Mouse (Mus musculus) cerebellum, adult 9-10 months (tissue): ENCODE data around the gene Zbtb1.

Experiments used
- DNase-seq: peaks from one replicate; pipeline ENCODE4 v3.0.0; 2022

Zbtb1 gene

DNA sequence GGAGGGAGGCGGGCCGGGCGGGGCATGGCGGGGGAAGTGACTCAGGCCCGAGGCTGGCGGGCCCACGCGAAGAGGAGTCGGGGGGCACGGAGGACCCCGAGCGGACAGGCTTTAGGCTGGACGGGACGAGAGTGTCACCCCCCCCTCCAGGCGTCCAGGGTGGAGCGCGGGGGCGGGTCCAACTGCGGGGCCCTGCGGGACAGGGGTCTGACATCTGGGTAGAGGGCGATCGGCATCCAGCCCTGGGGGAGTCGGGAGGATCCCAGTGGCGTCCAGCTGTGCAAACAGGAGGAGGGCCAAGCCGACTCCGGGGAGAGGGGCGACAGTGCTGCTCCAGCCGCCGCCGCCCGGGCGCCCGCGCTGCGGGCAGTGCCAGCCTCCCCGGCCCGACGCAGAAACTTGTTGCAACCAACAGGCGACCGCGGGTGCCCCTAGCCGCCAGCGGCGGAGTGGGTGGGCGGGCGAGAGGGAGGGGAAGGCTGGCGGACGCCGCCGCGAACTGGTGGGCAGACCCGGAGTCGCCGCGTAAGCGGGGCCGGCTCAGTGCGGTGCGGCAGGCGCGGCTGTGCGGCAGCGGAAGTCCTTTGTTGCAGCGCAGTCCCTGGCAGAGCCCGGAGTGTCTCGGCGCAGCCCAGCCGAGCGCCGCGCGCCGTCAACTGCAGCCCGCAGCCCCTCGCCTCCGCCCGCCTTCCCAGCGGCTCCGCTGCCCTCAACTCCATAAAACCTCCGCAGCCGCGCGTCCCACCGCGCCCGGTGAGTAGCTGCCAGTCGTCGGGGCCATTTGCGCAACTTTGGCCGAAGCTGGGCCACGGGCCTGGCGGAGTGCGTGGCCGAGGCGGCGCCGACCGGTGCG lies at the start of gene Zbtb1:
Zbtb1 (plus strand) TSS at position 289 of the 853 bp plus-strand sequence.
- DNase-seq = peak; percentile 83

GRCm38 (mm10) chr12:76324679-76325431 lies 45.2 kb upstream of the Zbtb1 start, which contains the start of gene Akap5:
Gene Akap5 (plus strand): TSS chr12:76324891.
- DNase-seq = no peak

DNA sequence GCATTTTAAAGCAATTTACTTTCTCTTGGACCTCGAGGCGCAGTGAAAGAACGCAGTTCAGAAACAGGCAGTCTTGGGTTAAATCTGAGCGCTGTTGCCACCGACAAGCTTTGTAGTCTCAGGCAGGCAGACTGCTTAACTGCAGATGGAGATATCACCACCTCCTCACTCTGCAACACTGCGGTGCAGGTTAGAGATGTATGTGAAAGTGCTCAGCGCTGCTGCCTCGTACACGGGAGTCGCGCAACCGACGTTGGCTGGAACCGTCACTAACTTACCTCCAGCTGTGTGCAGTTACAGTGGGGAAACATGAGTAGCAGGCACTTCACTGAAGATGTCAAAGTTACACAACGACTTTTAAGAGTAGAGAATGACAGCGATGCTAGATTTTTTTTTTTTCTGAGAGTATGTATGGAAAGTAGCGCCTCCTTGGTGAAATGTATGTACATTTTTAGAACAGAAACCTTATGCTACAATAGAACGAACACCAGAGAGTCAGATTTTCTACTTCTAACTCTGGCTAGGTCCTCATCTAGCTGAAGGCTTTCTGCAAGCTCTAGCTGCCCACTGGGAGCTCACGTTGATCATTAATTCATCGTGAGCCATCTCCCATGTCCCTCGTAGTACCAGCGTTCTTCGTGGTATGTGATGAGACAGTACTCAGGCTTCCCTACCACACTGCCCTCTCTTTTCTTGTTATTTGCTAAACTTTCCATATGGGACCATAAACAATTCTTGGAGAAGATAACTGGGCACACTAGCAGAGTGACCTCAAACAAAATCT lies 43.4 kb upstream of the Zbtb1 start:
- no peak for DNase-seq

DNA sequence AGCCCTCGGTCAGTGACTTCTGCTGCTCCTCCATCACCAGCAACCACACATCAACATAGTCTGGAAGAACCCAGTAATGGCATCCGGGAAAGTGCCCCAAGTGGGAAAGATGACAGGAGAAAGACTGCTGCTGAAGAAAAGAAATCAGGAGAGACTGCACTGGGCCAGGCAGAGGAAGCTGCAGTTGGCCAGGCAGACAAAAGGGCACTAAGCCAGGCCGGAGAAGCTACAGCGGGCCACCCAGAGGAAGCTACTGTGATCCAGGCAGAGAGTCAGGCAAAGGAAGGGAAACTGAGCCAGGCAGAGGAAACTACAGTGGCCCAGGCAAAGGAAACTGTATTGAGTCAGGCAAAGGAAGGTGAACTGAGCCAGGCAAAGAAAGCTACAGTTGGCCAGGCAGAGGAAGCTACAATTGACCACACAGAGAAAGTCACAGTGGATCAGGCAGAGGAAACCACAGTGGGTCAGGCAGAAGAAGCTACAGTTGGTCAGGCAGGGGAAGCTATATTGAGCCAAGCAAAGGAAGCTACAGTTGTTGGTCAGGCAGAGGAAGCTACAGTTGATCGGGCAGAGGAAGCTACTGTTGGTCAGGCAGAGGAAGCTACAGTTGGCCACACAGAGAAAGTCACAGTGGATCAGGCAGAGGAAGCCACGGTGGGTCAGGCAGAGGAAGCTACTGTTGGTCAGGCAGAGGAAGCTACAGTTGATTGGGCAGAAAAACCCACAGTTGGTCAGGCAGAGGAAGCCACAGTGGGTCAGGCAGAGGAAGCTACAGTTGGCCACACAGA lies 41.3 kb upstream of the Zbtb1 start:
- DNase-seq = no peak

DNA sequence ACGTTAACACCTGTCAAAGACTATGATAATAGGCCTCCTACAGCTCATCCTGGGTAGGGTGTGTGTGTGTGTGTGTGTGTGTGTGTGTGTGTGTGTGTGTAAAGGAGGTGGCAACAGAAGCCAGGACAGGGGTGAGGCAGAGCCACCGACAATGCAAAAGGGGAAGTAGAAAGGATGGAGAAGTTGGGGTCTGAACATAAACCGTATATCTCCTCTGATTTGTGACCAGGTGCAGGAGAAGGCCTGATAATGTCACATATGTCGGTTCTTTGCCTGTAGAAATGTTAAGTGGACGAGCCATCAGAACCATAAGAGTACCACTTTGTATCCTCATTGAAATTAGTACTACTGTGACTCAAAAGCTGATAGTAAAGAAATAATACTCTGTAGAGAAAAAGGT lies 36.4 kb upstream of the Zbtb1 start:
- no peak for DNase-seq

DNA sequence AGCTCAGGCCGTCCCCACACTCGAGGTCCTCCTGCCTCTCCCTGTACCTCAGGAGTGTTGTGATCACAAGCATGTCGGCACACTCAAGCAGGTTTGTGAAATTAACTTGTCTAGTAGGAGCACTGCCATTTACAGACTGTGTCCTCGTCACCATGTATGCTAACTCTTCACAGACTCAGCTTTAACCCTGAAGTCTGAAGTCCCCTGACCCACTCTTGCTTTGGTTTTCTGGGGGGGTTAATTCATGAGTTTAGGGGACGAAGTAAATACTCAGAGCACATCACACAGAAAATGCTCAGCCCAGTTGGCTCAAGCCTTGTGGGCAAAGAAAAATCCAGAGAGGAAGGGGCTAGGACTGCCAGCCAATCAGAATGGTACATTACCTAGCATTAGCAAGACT lies 34.4 kb upstream of the Zbtb1 start:
- no peak for DNase-seq

DNA sequence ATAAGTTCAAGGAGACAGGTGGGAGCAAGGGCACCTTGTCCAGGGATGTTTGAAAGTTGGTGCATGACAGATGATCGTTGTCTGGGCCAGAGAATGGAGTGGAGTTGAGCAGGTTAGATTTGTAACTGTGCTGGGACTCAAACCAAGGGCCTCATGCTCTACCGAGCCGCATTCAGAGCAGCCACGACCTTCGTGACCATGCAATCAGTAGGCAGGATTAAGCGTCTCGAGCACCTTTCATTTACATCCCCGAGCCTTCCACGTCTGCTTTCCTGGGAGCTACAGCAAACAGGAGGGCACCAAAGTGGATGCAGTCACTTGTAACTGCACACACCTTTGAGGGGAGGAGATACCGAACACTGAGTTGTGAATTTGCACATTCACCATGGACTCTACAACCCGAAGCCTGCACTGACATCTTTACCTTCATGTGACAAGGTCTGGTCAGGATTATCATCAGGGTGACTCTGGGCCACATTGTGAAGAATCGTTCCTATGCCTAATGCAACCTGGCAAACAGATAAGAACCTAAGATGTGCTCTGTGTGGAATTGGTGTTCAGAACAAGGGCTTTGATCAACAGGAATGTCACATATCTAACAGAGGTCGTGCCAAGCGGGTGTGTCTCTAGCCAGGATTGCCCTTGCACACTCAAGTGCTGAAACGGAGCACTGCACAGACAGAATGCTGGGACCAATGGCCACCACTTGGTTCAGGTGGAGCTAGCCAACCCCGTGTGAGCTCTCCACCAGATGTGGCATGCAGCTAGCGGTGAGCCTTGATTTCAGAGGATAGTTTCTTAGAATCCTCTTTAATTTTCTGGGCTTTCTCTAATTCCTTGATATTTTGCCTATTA lies 33.7 kb upstream of the Zbtb1 start:
- DNase-seq = no peak

GRCm38 (mm10) chr12:76341080-76341479 lies 29.0 kb upstream of the Zbtb1 start:
- peak; percentile 72 for DNase-seq

GRCm38 (mm10) chr12:76345759-76346455 lies 24.2 kb upstream of the Zbtb1 start:
- no peak for DNase-seq

DNA sequence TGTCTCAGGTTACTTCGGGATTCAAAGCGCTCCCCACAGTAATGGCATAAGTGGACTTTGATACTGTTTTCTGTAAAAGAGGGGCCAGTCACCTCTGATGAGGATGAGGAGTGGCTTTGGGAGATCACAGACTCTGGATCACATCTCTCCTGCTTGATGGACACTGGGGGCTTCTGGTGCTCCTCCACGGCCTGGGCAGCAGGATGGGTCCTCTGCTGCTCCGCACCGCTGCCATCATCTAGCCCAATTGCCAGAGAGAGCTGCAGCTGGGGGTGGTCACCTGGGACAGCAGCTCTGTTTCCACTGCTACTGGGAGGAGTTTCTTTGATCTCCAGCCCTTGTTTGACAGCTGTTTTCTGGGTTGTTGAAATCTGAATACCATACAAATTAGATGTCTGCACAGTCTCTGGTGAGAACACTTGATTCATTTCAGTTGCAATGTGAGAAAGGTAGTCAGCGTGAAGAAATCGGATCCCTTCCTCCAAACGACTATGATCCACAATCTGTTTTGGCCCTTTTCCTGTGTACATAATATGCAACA lies 20.3 kb upstream of the Zbtb1 start:
- no peak for DNase-seq

- no peak for DNase-seq
These were observed 9.2 kb upstream of the Zbtb1 start for GRCm38 (mm10) chr12:76360868-76361267.

- no peak for DNase-seq
These were observed 8.4 kb upstream of the Zbtb1 start for GRCm38 (mm10) chr12:76361405-76362302.

- DNase-seq = no peak
These were observed 7.8 kb upstream of the Zbtb1 start for GRCm38 (mm10) chr12:76362303-76362676.

DNA sequence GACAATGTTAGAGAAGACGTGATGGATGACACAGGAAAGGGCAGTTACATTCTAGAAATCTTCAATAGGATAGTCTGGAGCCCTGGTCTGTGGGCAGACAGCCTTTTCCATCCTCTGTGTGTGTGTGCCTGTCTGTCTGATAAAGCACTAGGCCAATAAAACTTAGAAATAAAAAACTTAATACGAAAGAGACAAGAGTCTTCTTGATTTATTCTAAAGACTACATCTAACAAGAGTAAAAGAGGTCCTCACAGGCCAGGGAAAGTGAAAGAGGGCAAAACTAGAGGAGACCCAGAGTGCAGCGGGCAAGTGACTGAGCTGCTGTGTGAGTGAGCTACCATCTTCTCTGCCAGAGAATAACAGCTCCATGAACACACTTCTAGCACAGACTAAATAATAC lies 3.8 kb upstream of the Zbtb1 start:
- no peak for DNase-seq

GRCm38 (mm10) chr12:76367096-76367995 lies 2.7 kb upstream of the Zbtb1 start:
- peak; percentile 55 for DNase-seq

DNA sequence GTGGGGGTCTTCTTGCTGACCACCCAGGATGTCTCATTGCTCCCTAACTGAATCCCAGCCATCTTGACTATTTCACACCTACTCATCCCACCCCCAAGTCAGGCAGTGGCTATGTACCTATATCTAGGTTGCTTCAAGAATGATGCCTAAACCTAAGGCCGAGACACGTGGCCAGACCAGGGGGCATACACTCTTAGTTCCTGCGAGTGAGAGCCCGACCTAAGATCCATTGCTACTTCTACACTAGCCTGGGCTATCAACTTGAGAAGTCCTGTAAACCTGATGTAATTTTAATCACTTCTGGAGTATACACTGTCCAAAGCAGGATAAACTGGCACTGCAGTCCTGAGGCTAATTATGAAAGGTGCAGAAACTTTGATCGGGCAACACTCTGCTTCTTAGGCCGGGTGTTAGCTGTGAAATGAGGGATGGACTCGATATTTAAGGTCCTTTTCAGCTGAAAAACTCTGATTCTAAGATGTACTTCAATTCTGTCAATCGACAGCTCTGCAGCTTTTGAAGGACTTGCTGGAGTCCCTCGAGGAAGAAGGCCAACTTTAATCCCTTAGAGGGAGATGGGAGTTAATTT lies 1.8 kb upstream of the Zbtb1 start:
- DNase-seq = peak; percentile 62

- DNase-seq = peak; percentile 78
These were observed 1.3 kb upstream of the Zbtb1 start for GRCm38 (mm10) chr12:76368790-76369205.
